Mouse (Mus musculus) spleen, postnatal 4 days (tissue): ENCODE measurements at regions not wholly inside any gene's neighbourhood (a gene's known extent, or its start where the extent isn't known, plus 50 kb on each side); places are given as distances from the start of the nearest gene placed in this dataset.

Source experiments
- DNase-seq, 2 experiments: peaks; one replicate each; pipeline ENCODE4 v3.0.0; 2022; ENCODE audit warnings: low spot score in 2 of 2

DNA sequence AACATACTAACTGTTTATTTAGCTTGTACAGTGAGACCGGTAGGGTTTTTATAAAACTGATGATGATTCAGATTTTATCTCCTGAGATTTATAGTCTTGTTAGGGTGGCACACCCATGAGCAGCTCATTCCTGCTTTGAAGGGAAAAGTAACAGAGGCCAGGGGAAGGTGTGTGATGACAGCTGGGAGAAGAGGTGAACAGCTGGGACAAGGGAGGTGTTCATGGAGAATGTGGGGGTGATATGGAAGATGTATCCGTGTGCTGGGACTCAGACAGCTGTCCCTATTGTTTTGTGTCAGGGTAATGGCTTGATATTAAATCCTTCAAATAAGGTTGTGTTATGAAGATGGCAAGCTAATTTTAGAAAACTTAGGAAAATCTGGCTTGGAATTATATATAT, 2238.4 kb upstream of the Gm7489 start:
- DNase-seq = no peak

DNA sequence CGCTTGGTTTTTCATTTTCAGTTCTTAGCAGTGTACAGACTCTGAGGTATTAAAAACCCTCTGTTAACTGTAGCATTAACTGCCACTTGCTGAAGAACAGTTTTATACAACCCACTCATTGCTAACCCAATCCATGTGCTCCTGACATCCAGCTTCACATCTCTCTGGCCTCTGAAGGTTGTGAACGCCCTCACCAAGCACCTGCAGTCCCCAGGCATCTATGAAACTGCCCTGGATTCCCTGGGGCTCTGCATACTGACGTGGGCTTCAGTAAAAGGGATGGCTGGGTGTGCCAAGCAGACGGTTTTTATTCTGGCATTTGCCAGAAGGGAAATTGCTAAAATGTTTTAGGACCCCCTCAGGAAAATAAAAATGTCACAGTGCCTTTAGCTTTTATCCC, 2232.2 kb upstream of the Gm7489 start:
- no peak for DNase-seq

DNA sequence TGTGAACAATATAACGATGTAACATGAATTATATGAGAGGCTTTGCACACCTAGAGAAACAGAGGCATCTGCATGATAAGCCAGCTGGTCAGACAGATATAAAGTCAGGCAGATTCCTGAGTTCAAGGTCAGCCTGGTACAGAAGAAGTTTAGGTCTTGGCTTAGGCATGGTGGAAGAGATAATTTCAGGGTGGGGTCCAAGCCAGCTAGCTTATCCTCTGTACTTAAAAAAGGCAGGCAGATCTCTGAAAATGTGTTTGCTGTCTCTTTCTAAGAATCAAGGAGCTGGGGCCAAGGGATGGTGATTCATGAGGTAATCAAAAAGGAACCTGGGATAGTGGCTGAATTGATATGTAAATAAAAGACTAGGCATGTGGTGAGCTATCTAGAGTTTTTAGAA, 2227.1 kb upstream of the Gm7489 start:
- no peak for DNase-seq

DNA sequence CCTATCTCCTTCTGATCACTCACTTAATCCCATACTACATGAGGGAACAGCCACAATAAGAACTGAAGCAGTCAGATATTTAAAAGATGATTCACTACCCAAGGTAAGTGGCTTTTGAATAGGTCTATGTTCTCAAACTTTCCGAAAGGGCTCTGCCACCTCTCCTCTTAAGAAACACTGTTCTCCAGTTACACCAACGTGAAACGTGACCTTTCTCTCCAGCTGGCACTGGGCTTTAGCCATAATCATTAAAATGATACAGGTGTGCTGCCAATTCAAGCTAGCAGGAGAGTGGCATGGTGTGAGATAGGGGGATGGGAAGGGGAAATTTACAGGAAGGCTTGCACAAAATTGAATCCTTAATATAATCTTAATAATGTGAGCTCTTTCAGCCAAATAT, 2216.4 kb upstream of the Gm7489 start:
- DNase-seq = no peak

DNA sequence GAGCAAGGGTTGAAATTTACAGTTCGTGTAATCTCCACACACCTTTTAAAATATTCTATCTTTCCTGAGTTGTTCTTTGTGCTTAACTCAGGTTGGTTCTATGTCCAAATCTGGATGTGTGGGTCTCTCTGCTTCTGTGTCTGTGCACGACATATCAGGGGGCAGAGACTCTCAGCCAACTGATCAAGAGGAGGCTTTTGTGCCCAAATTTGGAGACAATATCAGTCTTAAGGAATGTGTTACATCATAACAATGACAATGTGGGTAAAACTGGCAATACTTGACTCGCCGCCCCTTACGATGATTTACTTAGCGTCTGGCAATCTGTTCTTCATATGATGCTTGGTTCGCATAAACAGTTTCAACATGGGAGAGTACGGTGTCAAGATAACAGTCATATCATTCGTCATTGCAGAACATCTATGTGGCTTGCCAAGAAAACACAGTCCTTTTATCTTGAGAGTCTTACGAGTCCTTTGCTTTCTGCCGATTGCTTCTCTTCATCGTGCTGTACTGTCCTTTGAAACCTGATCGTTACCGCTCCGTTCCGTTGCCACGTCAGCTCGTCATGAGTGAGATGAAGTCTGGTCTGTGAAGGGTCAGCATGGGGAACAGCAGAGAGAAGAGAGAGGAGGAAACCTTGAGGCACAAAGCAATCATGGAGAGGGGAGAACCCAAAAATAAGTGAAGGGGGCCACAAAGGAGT, 2212.9 kb upstream of the Gm7489 start:
- no peak for DNase-seq

DNA sequence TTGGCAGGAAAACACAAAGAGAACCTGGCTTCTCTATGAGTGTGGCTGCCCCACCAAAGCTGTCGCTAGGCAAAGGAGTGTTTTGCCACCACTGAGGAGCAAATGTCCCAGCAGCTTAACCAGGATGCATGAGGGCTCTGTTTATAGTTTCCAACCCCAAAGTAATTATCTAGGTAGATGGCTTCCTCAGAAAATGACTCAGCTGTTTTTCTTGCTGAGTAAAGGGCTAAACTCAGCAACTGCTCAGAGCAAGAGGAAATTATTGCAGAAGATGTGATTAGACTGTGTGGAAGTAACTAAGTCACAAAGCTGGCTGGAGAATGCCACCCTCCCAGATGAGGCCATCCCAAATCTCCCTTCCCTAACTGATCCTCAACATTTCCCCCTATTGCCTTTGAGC, 2211.2 kb upstream of the Gm7489 start:
- DNase-seq = no peak

DNA sequence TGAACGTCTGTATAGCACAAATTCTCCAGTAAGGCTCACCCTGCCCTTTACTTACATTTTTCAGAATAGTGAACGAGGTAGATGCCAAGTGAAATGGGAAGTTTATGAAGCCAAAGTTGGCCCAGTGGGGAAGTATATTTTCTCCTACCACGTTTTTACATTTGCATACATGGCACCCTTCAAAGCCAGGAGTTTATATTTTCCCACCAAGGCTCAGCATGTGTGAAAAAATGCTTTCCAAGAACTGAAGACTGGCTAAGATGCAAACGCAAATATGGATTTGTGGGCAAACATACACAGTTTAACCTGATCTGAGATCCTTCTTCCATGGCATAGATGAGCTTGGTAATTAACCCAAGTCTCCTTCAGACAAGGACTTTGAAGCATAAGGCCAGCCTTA, 2209.4 kb upstream of the Gm7489 start:
- no peak for DNase-seq

DNA sequence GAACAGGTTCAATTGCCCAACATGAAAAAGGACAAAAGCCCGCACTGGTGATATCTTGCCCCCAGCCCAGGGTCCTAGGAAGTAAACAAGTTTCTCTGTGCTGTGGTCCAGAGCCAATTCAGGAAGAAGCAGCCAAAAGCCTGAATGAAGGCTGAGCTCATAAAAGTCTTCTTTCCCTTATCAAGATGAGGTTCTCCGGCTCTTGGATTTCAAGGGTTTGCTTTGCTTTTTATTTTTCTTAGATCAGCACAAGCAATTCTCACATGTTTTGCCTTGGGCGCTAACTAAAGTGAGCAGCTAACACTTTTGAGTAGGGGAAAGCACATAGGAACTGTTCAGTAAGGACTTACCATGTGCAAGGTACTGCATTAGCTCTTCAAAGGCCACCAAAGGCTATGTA, 2208.0 kb upstream of the Gm7489 start:
- DNase-seq = no peak

DNA sequence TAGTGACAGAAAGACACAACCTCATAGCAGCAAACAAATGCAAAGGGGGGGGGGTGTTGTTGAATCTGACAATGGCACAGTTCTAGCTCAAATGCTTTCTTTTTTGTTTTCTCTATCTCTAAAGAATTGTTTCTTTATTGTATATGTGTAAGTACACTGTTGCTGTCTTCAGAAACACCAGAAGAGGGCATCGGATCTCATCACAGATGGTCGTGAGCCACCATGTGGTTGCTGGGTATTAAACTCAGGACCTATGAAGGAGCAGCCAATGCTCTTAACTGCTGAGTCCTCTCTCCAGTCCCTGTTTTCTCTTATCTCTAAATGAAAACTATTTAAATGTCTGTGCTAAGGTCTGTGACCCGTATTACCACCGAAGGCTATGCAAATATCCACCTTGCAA, 2207.4 kb upstream of the Gm7489 start:
- no peak for DNase-seq

DNA sequence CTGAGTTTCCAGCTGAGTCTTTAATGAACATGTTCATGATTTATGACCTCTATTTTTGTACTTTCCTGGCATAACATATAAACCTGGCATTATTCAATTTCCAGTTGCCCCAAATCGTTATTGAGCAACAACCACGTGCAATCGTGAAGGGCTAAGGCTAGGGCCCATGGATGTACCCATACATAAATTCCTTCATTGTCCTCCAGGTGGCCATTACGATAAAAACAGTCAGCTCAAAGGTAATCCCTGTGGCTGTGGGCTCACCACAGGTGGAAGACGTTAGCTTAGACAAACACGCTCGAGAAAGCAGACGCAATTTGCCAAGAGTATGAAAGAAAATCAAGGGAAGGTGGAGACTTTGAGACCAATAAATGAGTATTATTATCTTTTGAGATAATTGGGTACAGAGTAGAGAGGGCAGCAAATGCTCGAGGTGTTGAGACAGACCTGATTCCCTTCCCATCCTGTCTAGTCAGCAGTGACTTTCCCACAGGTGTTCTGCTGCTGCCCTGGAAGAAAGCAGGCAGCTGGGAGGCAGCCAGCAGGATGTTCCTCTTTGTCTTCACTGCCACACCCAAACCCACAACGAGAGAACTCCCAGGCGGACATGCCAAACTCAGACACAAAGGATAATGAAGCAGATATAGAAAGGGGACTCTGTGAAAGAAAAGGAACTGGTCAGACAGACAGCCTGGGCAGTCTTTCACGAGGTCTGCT, 2205.4 kb upstream of the Gm7489 start:
- no peak for DNase-seq

DNA sequence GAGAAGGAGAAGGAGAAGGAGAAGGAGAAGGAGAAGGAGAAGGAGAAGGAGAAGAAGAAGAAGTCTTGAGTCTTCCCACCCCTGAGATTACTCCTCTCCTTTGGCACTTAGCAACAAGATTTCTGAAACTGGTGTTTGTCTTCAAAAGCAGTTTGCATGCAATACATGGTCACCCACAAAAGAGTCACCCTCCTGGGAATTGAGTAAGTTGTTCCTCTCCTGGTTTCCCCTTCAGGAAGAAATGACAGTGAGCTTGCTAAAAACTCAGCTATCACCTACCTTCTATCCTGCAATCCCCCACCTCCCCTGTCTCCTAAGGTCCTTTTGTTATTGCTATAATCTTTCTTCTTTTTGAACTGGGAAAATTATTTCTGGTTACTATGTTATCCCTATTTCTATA, 2204.2 kb upstream of the Gm7489 start:
- no peak for DNase-seq

DNA sequence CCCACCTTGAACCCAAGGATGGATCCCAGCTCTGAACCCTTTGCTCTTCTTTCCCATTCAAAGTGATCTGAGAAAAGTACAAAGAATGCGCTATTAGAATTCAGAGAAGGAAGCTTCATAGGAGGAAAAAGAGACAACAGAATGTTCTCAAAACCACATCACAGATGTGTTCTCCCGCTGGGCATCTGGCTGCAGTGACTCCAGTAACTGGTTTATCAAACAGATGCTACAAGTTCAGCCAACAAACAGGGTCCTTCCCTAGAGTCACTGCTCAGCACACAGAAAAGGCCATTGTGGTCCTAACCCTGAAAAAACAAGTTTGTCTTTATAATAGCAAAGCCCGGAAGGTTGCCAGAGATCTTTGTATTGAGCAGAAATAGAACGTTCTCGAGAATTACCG, 2203.5 kb upstream of the Gm7489 start:
- no peak for DNase-seq

DNA sequence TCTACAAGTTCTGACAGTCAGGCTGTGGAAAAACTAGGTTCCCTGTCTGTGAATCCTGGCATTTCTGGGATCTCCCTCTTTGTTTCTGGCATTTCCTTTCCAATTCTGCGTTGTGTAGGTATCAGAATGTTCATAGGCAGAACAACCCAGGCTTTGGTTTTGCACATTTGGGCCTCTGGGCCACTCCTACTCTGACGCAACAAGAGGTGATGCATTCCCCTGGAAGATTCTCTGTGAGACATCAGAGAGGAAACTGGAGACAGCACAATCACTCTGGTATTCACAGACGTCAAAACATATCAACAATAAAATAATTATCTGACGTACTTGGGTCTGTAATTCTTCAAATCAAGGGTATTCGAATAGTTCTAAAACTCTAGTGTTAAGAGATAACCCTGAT, 2202.4 kb upstream of the Gm7489 start:
- no peak for DNase-seq

DNA sequence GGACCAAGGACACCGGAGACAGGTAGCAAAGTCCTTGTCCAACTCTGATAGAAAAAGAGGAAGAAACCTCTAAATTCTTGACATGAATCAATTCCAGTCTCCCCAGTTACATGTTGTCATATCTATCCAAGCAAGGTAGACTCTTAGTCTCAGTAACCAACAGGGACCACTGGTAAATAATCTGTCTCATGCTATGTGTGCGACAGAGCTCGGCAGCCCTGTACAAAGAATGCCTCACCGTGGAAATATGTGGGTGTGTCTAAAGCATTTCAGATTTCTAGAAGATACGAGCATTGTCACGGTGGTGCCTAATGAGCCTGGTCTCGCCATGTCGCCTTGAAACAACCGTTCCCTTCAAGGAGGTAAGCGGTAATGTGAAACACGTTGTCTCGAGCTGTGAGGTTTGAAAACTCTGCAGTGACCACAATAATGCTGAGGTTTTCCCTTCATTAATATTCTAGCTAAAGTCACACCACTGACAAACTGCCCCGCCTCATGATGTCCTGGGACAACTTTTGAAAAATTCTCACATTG, 2197.6 kb upstream of the Gm7489 start:
- no peak for DNase-seq

DNA sequence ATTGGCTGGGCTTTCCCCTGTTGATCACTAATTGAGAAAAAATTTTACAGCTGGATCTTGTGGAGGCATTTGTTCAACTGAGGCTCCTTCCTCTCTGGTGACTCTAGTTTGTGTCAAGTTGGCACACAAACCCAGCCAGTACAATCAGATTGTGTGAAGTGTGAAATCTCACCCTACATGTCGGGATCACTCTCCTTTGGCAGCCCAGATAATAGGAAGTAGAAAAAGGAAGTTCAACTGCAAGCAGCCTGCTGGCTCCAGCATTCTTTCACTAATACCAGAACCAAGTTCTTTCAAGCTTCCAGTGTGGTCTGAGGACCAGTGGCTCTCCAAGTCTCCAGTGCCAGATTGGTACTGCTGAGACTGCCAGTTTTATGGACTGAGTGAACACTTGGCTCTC, 2195.2 kb upstream of the Gm7489 start:
- DNase-seq = no peak

DNA sequence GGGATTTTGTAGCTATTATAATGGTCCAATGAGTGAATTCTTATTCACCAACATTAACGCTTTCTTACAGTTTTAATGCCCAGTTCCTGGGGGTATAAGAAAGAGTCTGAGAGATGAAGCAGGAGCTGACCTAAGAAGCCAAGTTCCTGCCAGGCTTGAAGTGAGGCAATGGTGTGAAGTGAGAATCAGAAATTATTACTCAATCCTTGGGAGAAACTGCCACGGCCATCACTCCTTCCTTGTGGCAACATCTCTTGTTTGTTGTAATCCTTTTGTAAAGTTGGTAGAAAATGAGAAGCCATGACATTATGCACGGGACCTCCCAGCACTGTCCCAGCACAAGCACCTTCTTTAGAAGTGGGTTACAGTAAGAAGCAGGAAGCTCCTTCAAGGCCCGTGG, 2192.0 kb upstream of the Gm7489 start:
- DNase-seq = no peak

DNA sequence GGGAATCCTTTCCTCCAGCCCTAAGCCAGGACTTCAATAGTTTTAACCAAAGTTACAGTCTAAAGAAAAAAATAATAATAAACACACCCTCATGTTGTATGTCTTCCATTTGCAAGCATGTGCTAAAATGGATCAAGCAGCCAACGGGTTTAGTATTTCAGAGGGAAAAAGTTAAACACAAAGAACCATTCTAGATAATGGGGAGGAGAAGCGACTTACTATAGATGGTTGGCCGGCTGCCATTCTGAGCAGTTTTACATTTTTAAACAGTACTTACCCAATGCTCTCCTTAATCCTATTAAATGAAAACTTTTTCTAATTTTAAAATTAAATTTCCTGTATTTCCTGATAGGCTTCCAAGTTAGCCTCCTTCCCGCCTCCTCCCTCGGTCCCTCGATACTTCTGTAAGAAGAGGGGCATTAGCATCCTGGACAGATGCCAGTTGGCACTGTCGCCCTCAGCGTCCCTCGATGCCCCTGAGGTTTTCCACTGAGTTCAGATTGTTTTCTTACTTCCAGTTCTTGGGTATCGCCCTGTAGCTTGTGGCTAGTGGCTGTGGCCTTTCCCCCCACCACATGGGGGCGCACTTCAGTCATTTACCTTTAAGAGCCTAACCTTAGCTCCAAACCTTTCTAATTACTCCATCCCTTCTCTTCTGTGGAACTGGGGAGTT, 2188.2 kb upstream of the Gm7489 start:
- DNase-seq = peak; percentile 21 to 68

DNA sequence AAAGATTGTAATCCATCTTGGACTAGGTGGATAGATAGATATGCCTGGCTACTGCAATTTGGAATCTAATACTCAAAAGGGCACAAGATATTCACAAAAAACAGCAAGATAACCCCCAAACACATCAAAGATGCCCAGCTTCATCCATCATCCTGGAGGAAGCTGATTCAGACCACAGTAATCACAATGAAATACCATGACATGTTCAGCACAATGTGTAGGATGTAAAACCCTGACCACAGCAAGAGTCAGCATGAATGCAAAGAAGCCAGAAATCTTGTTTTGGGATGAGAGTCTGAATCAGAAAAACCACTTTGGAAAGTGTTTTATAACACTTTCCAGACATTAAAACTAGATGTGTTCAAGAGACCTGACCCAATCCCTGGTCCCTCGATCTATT, 2180.5 kb upstream of the Gm7489 start:
- no peak for DNase-seq

DNA sequence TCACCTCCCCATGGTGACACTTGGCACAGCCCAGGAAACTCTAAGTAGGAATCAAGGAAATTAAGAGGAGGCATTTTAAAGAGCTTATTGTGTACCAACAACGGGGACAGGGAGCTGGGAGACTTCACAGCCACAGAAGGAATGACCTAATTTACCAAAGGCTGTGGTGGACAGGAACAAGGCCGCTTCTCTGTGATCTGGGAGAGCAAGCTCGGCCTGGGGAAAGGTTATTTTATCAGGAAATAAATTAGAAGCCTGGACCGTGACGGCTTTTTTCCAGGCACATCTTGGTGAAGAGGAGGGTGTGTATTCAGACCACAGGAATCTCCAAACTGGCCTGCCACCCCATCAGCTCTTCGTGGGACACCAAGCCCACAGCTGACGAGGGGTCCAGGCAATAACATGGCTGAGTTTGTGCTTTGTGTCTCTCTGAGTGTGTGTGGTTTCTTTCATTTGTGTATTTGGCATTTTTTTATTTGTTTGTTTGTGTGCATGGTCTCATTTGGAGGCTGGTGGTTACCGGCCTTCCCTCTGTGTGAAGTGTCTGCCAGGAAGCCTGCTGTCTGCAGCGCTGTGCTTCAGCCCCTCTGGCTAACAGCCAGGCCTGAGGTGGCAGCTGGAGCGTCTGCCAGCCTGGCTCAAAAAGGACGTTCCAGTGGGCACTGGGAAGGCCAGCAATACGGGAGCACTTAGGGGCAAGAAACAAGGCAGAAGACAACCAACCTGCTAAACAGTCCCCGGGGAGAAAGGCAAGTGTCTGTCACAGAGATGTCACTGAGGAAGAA, 2174.6 kb upstream of the Gm7489 start:
- no peak for DNase-seq

DNA sequence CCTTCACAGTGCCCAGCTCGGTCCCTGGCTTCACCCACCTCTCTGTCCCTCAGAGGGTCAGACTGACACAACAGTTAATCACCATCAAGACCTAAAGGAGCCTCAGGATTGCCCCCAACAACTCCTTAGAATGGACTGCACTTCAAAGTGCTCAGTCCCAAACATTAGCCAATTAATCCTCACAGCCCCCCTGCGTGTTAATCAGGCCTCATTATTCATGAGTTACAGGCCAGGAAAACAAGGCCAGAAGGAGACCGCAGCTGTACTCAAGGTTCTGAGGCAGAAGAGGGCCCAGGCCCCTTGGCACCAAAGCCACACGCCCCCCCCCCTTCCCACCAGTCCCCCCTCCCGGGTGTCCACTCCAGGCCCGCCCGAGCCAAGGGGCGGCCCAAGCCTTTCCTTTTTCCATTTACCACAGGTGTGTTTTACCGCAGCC, 2163.8 kb upstream of the Gm7489 start:
- no peak for DNase-seq

DNA sequence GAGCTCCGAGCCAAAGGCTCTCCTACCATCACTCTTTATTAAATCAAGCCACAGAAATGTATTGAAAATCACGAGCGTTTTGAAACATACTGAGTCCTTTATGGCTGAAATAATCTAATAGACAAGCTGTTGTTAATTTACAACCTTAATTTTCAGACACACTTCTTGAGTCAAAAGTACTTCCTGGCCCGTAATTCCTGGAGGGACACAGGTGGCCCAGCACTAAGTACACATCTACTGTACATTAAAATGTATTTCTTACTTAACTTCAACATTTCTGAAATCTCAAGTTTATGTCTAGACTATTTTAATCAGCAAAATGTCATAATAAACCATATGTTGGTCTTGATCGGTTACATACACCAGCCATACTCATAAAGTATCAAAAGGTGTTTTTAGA, 2163.3 kb upstream of the Gm7489 start:
- no peak for DNase-seq

DNA sequence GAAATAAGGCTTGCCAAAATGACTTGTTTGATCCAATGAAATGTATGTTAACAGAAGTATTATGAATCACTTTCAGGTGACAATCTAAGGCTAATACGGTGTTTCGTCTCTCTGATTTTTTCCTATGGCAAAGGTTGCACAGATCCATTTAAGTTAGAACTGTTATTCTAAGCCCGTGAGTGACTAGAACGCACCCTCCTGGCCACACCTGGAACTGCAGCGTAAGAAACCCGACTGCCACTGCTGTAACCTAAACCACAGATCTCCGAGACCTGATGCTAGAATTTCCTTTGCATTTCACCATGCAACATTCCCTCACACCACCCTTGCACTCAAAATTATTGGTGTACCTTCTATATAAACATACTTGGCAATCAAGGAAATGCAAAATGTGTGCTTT, 2160.6 kb upstream of the Gm7489 start:
- no peak for DNase-seq
